Mouse (Mus musculus) monocyte, adult 59 days (primary cell): Measurements from ENCODE around the gene Son. TPM values are rescaled to one million over a fixed set of nuclear protein-coding genes. Genes with fewer than 3 reads are reported as not detected.

Experiments
- total RNA-seq, 2 experiments: library from RNA; stranded (reverse); gene quantifications; one replicate each; pipeline ENCODE4 v1.2.4; 2023

Son gene
- total RNA-seq: 100 to 1,000 TPM; 367 to 387 TPM

DNA sequence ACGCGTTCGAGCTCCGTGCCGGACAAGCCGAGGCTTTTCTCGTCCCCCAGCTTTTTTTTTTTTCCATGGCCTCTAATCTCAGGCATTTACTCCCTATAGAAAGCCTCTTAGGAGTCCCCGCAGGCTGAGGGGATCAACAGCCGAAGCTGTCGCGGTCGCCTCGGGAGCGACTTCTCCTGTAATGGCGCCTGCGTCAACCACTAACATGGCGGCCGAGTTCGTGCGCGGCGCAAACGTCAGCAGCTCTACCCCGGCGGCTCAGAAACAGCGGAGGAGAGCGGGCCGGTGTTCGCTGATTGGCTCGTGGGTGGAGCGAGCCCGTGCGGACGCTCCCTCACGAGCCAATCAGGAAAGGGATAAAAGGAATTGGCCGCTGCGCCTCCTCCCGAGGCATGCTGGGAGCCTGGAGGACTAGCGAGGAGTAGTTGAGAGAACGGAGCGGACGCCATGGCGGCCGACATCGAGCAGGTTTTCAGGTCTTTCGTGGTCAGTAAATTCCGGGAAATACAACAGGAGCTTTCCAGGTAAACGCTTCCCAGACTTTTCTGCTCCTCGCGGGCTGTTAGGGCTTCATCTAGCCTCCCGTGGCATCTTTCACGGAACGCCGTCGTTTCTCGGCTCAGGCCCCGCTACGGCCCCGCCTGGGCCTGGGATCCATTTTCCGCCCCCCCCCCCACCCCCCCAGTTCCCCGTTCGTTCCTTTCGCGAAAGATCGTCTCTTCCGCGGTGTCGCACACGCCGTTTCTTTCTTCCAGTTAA is at the start of gene Son:
Gene Son (plus strand): TSS at position 46 of the 759 bp plus-strand sequence.

DNA sequence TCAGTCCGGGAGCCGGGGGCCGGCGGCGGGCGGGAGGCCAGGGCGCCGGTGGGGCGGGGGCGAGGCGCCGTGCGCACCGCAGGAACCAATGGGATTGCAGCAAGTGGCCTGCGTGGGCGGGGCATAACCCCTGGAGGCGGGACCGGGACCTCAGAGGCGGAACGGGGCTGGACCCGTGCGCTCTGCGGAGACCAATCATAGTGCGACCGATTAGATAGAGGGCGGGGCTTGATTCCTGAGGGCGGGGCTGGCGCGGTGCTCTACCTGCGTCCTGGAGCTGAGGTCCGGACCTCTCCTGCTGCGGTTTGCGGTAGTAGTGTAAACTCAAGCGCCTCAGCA is 49.7 kb upstream of the Son start, which contains the start of gene Tmem50b:
Gene Tmem50b (minus strand): TSS at position 129 of the 339 bp plus-strand sequence.

DNA sequence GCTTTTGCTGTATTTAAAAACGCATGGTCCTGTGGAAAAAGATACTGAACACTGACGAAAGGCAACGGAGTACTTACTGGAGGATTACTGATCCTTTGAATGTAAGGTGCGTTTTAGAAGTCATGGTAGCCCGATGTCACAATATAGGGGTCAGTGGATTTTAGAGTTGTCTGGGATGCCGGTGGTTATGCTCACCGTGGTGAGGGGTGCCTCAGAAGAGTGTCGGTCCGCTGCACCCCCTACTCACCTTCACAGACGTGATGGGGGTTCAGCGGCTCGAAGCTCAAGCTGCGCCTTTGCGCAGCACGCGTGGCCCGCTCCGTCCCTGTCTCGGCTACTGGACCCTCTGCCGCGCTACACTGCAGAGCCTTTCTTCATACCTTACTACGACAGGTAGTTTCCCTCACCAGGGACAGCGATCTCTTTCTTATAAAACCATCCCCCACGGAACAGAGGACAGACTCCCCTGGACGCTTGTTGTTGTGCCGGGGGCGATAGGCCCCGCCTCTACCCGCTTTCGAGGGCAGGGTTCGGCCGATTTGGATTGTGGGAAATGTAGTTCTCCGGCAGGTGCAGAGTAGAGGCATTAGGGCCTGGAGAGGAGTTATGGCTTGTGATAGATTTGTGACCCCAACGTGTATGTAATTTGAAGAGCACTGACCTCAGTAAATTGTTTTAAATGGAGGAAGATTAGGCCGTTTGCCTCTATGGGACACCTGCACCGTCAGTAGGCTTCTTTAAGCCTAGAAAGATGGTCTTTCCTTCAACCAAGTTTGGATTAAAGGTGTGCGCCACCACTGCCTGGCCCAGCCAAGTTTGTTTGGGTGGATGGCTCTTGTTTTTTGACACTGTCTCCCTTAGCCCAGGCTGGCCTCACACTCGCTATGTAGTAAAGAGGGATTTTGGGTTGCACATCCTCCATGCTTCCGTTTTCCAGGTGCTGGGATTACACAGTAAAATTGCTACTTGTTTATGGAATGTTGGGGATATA is 28.5 kb upstream of the Son start, which contains the start of gene Dnajc28:
Gene Dnajc28 (minus strand): TSS at position 516 of the 991 bp plus-strand sequence.

DNA sequence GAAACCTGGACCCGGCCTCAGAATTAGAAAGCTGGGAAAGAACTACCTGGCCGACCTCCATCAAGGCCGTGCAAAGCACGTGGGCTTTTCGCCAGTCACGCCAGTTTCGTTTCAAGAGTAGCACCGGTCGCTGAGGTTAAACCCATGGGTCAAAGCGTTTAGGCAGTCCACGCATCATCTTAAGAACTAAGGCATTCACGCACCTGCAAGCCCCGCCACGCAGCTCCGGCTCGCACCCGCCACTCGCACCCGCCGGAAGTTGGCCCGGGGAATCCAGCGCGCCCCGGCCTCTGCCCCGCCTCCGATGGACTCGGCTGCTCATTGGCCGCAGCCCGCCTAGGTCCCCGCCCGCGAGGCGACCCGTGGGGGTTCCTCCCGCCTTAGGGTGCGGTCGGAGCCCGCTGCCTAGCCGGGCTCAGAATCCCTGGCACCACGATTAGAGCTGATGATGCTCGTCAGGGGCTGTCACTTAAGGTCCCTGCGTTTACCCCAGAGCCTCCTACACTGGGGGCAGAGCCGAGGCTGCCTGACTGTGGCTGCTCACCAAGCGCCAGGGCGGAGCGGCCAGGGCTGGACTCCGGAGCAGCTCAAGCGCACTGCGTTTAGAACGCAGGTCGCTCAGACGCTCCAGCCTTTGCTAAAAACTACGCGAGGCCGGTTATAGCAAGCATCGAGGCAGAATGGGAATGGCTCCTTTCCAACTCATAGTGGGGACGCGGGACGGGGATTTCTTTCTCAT is 456 bp upstream of the Son start, which contains the start of gene Gart:
Gene Gart (minus strand): TSS at position 272 of the 739 bp plus-strand sequence.

DNA sequence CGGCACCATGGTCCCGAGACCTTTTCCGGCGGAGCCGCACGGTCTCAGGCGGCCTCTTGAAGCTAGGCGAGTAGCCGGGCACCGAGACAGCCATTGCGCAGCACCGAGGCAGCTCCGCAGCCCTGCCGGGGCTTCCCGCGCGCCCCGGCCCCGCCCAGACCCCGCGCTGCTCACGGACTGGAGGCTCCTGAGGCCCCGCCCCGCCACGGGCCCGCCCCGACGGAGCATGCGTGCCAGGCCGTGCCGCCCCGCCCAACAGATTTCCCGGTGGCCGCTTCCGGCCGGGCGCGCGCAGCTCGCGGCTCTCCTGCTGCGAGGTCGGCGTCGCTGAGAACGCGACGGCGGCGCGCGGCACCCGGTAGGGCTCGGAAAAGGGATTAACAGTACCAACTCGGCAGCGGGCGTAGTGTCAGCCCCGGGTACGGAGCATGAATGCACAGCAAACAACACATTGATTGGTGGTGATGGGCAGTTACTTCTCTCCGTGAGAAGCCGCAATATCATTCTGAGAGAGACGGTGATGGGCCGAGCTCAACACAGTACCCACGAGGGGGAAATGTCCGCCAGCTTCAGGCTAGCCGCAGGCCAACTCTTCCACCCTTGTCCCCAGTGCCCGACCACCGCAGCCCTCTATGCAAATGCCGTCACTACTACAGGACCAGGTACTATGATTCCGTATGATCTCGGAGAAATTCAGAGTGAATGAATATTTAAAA is 41.5 kb downstream of the Son start, which contains the start of gene Donson:
Gene Donson (minus strand): TSS at position 152 of the 716 bp plus-strand sequence.

DNA sequence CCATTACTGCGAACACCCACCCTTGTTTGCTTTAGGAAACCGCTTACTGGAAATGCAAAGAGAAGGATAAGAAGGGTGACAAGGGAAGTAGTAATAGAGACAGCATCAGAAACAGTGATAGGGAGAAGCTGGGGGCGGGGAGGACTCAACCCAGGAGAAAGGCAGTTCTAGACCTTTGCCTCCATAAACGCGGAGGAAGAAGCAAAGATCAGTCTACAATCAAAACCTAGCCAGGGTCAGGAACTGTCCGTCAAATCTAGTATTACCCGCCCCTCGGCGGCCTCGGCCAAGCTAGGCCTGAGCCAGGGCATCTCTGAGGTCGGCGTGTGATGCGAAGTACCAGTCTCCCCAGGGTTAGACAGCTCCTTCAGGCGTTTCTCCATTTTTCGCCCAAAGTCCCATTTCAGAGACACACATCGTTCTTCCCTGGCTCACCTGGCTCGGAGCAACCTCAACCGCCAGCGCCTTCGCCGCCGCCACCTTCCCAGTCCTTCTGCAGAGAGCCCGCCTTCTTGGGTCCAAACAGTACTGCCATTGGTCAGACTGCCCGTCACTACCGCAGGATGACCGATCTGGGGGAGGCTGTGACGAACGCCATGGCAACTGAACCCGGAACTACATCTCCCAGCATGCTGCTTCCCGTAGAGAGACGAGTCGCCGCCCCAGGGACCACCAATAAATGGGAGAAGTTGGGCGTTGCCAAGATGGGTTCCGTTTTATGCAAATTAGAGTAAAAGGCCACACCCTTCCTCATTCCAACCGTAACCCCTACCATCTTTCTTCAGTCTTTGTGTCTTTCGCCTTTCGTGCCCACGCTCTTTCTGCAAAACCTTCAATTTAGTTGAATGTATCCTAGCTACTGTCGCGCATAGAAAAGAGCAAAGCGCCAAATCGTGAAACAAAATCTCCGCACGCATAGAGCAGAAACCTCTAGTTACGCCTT is 81.1 kb downstream of the Son start, which contains the start of gene Cryzl1:
Gene Cryzl1 (minus strand): TSS at position 853 of the 943 bp plus-strand sequence.

Other genes starting within 250 kb of the Son start
- gene Il10rb, start 241.3 kb upstream of the Son start, total RNA-seq: 100 to 1,000 TPM; 114 to 126 TPM
- gene Ifnar1, start 162.3 kb upstream of the Son start, total RNA-seq: 100 to 1,000 TPM; 148 to 173 TPM
- gene Ifngr2, start 100.4 kb upstream of the Son start, total RNA-seq: 100 to 1,000 TPM; 112 to 114 TPM
- gene Tmem50b, start 49.7 kb upstream of the Son start, total RNA-seq: 10 to 100 TPM; 58.4 to 63.2 TPM
- 1 to 10 TPM; 1.3 to 1.8 TPM for gene Dnajc28, start 28.5 kb upstream of the Son start, total RNA-seq
- 10 to 100 TPM; 41.4 to 43.2 TPM for gene Gart, start 554 bp upstream of the Son start, total RNA-seq
- gene Donson, start 41.3 kb downstream of the Son start, total RNA-seq: 10 to 100 TPM; 19.1 to 19.8 TPM
- gene Cryzl1, start 81.5 kb downstream of the Son start, total RNA-seq: 10 to 100 TPM; 43.8 to 48.0 TPM
- gene Itsn1, start 81.8 kb downstream of the Son start, total RNA-seq: 10 to 100 TPM; 34.1 to 44.7 TPM